Mouse (Mus musculus): ENCODE data around the gene D630045J12Rik. TPM values are rescaled to one million over a fixed set of nuclear protein-coding genes. Genes with fewer than 3 reads are reported as not detected.

The D630045J12Rik gene
- polyA plus RNA-seq, 1 experiment = 1.7 TPM

GRCm38 (mm10) chr6:38241508-38241907, 12.3 kb downstream of the D630045J12Rik start:
- Histone ChIP-seq H3K4me3 (ENCODE audit: insufficient read depth, poor library complexity, severe bottlenecking) (no peak overlapping the region), H3K79me2 (ENCODE audit: control insufficient read depth, insufficient read depth) (no peaks in the 10 kb centered on the region), H3K79me3 (ENCODE audit: low read depth) (no peaks in the 10 kb centered on the region), H3K27me3 (ENCODE audit: control insufficient read depth, insufficient read depth, insufficient read length) (no peaks in the 10 kb centered on the region), H3ac (ENCODE audit: control insufficient read depth, insufficient read length, low read depth) (no peak overlapping the region), H3K36me3 (ENCODE audit: control insufficient read depth, insufficient read depth) (no peaks in the 10 kb centered on the region)
- no peak for TF ChIP-seq CEBPB (IDR thresholded peaks at IDR 0.05; ENCODE audit: low read depth)
- no peak for TF ChIP-seq USF1 (IDR thresholded peaks at IDR 0.05; ENCODE audit: low read depth)
- TF ChIP-seq MAX (IDR thresholded peaks at IDR 0.05) = no peak
- no peak for TF ChIP-seq MYOG (IDR thresholded peaks at IDR 0.05; ENCODE audit: control insufficient read depth, extremely low read depth, insufficient read length)
- no peak for TF ChIP-seq FOSL1 (IDR thresholded peaks at IDR 0.05; ENCODE audit: insufficient read depth, low read length, poor library complexity, severe bottlenecking)
- no peak for TF ChIP-seq MYOD1 (IDR thresholded peaks at IDR 0.05; ENCODE audit: control insufficient read depth, insufficient read length, low read depth)
- TF ChIP-seq CTCF (IDR thresholded peaks at IDR 0.05; ENCODE audit: control insufficient read depth, insufficient read depth, insufficient read length) = no peak

GRCm38 (mm10) chr6:38240618-38241017, 13.2 kb downstream of the D630045J12Rik start:
- Histone ChIP-seq H3K27me3 (ENCODE audit: control insufficient read depth, insufficient read depth, insufficient read length) (no peaks in the 10 kb centered on the region), H3ac (ENCODE audit: control insufficient read depth, insufficient read length, low read depth) (no peak overlapping the region), H3K79me3 (ENCODE audit: low read depth) (no peaks in the 10 kb centered on the region), H3K79me2 (ENCODE audit: control insufficient read depth, insufficient read depth) (no peaks in the 10 kb centered on the region), H3K36me3 (ENCODE audit: control insufficient read depth, insufficient read depth) (no peaks in the 10 kb centered on the region), H3K4me3 (ENCODE audit: insufficient read depth, poor library complexity, severe bottlenecking) (no peak overlapping the region)
- no peak for TF ChIP-seq MYOG (IDR thresholded peaks at IDR 0.05; ENCODE audit: control insufficient read depth, extremely low read depth, insufficient read length)
- no peak for TF ChIP-seq MYOD1 (IDR thresholded peaks at IDR 0.05; ENCODE audit: control insufficient read depth, insufficient read length, low read depth)
- TF ChIP-seq USF1 (IDR thresholded peaks at IDR 0.05; ENCODE audit: low read depth) = no peak
- TF ChIP-seq CEBPB (IDR thresholded peaks at IDR 0.05; ENCODE audit: low read depth) = no peak
- TF ChIP-seq FOSL1 (IDR thresholded peaks at IDR 0.05; ENCODE audit: insufficient read depth, low read length, poor library complexity, severe bottlenecking) = no peak
- no peak for TF ChIP-seq CTCF (IDR thresholded peaks at IDR 0.05; ENCODE audit: control insufficient read depth, insufficient read depth, insufficient read length)
- no peak for TF ChIP-seq MAX (IDR thresholded peaks at IDR 0.05)

GRCm38 (mm10) chr6:38238382-38238781, 15.4 kb downstream of the D630045J12Rik start:
- no peak overlapping the region for H3K4me3 ChIP-seq (ENCODE audit: insufficient read depth, poor library complexity, severe bottlenecking)
- TF ChIP-seq FOSL1 (IDR thresholded peaks at IDR 0.05; ENCODE audit: insufficient read depth, low read length, poor library complexity, severe bottlenecking) (no peak), MAX (IDR thresholded peaks at IDR 0.05) (no peak), USF1 (IDR thresholded peaks at IDR 0.05; ENCODE audit: low read depth) (no peak), CEBPB (IDR thresholded peaks at IDR 0.05; ENCODE audit: low read depth) (no peak), MYOD1 (IDR thresholded peaks at IDR 0.05; ENCODE audit: control insufficient read depth, insufficient read length, low read depth) (no peak)
- no peaks in the 10 kb centered on the region for H3K27me3 ChIP-seq (ENCODE audit: control insufficient read depth, insufficient read depth, insufficient read length)
- no peak overlapping the region for H3ac ChIP-seq (ENCODE audit: control insufficient read depth, insufficient read length, low read depth)
- no peaks in the 10 kb centered on the region for H3K79me2 ChIP-seq (ENCODE audit: control insufficient read depth, insufficient read depth)
- no peaks in the 10 kb centered on the region for H3K79me3 ChIP-seq (ENCODE audit: low read depth)
- no peaks in the 10 kb centered on the region for H3K36me3 ChIP-seq (ENCODE audit: control insufficient read depth, insufficient read depth)

GRCm38 (mm10) chr6:38235991-38236658, 17.7 kb downstream of the D630045J12Rik start:
- Histone ChIP-seq H3K4me3 (ENCODE audit: insufficient read depth, poor library complexity, severe bottlenecking) (no peak overlapping the region), H3K79me3 (ENCODE audit: low read depth) (no peaks in the 10 kb centered on the region), H3ac (ENCODE audit: control insufficient read depth, insufficient read length, low read depth) (no peak overlapping the region), H3K79me2 (ENCODE audit: control insufficient read depth, insufficient read depth) (no peaks in the 10 kb centered on the region), H3K27me3 (ENCODE audit: control insufficient read depth, insufficient read depth, insufficient read length) (no peaks in the 10 kb centered on the region), H3K36me3 (ENCODE audit: control insufficient read depth, insufficient read depth) (no peaks in the 10 kb centered on the region)
- no peak for TF ChIP-seq MAX (IDR thresholded peaks at IDR 0.05)
- no peak for TF ChIP-seq MYOG (IDR thresholded peaks at IDR 0.05; ENCODE audit: control insufficient read depth, extremely low read depth, insufficient read length)
- TF ChIP-seq CTCF (IDR thresholded peaks at IDR 0.05; ENCODE audit: control insufficient read depth, insufficient read depth, insufficient read length) = no peak
- no peak for TF ChIP-seq MYOD1 (IDR thresholded peaks at IDR 0.05; ENCODE audit: control insufficient read depth, insufficient read length, low read depth)
- TF ChIP-seq CEBPB (IDR thresholded peaks at IDR 0.05; ENCODE audit: low read depth) = no peak

- H3K79me3 ChIP-seq (ENCODE audit: low read depth) = no peaks in the 10 kb centered on the region
- H3K4me3 ChIP-seq (ENCODE audit: insufficient read depth, poor library complexity, severe bottlenecking) = no peak overlapping the region
- no peak overlapping the region for H3ac ChIP-seq (ENCODE audit: control insufficient read depth, insufficient read length, low read depth)
- H3K27me3 ChIP-seq (ENCODE audit: control insufficient read depth, insufficient read depth, insufficient read length) = no peaks in the 10 kb centered on the region
- no peaks in the 10 kb centered on the region for H3K79me2 ChIP-seq (ENCODE audit: control insufficient read depth, insufficient read depth)
- H3K36me3 ChIP-seq (ENCODE audit: control insufficient read depth, insufficient read depth) = no peaks in the 10 kb centered on the region
- no peak for TF ChIP-seq MYOD1 (IDR thresholded peaks at IDR 0.05; ENCODE audit: control insufficient read depth, insufficient read length, low read depth)
- TF ChIP-seq USF1 (IDR thresholded peaks at IDR 0.05; ENCODE audit: low read depth) = no peak
- no peak for TF ChIP-seq MAX (IDR thresholded peaks at IDR 0.05)
- TF ChIP-seq MYOG (IDR thresholded peaks at IDR 0.05; ENCODE audit: control insufficient read depth, extremely low read depth, insufficient read length) = no peak
- TF ChIP-seq FOSL1 (IDR thresholded peaks at IDR 0.05; ENCODE audit: insufficient read depth, low read length, poor library complexity, severe bottlenecking) = no peak
- TF ChIP-seq CTCF (IDR thresholded peaks at IDR 0.05; ENCODE audit: control insufficient read depth, insufficient read depth, insufficient read length) = no peak
- TF ChIP-seq CEBPB (IDR thresholded peaks at IDR 0.05; ENCODE audit: low read depth) = no peak
These were observed 20.0 kb downstream of the D630045J12Rik start for GRCm38 (mm10) chr6:38233803-38234202.

- TF ChIP-seq USF1 (IDR thresholded peaks at IDR 0.05; ENCODE audit: low read depth) = no peak
- TF ChIP-seq CTCF (IDR thresholded peaks at IDR 0.05; ENCODE audit: control insufficient read depth, insufficient read depth, insufficient read length) = no peak
- TF ChIP-seq MAX (IDR thresholded peaks at IDR 0.05) = no peak
- no peak for TF ChIP-seq MYOD1 (IDR thresholded peaks at IDR 0.05; ENCODE audit: control insufficient read depth, insufficient read length, low read depth)
- no peak for TF ChIP-seq FOSL1 (IDR thresholded peaks at IDR 0.05; ENCODE audit: insufficient read depth, low read length, poor library complexity, severe bottlenecking)
- TF ChIP-seq CEBPB (IDR thresholded peaks at IDR 0.05; ENCODE audit: low read depth) = no peak
- no peak for TF ChIP-seq MYOG (IDR thresholded peaks at IDR 0.05; ENCODE audit: control insufficient read depth, extremely low read depth, insufficient read length)
These were observed 20.9 kb downstream of the D630045J12Rik start for GRCm38 (mm10) chr6:38232917-38233316.

More at GRCm38 (mm10) chr6:38232917-38233316, 20.9 kb downstream of the D630045J12Rik start:
- H3K79me3 ChIP-seq (ENCODE audit: low read depth) = no peaks in the 10 kb centered on the region
- no peak overlapping the region for H3ac ChIP-seq (ENCODE audit: control insufficient read depth, insufficient read length, low read depth)
- H3K79me2 ChIP-seq (ENCODE audit: control insufficient read depth, insufficient read depth) = no peaks in the 10 kb centered on the region
- no peaks in the 10 kb centered on the region for H3K36me3 ChIP-seq (ENCODE audit: control insufficient read depth, insufficient read depth)
- H3K27me3 ChIP-seq (ENCODE audit: control insufficient read depth, insufficient read depth, insufficient read length) = no peaks in the 10 kb centered on the region
- no peak overlapping the region for H3K4me3 ChIP-seq (ENCODE audit: insufficient read depth, poor library complexity, severe bottlenecking)
